Mouse (Mus musculus) lung, adult 2 months (tissue): ENCODE measurements at regions not wholly inside any gene's neighbourhood (a gene's known extent, or its start where the extent isn't known, plus 50 kb on each side); places are given as distances from the start of the nearest gene placed in this dataset.

Source experiments
- CTCF ChIP-seq: fragments of 200-500 bp; IDR thresholded peaks from 2 replicates; pipeline ENCODE4 v1.5.1; 2011; ENCODE audit warnings: mild to moderate bottlenecking, low read length, control low read depth; ENCODE audit not compliant: insufficient read depth
- POLR2A ChIP-seq: fragments of 200-500 bp; IDR thresholded peaks from 2 replicates; pipeline ENCODE4 v1.6.1; 2011; ENCODE audit warnings: low read depth, mild to moderate bottlenecking, control low read depth, low read length, borderline replicate concordance; ENCODE audit errors: extremely low read depth

DNA sequence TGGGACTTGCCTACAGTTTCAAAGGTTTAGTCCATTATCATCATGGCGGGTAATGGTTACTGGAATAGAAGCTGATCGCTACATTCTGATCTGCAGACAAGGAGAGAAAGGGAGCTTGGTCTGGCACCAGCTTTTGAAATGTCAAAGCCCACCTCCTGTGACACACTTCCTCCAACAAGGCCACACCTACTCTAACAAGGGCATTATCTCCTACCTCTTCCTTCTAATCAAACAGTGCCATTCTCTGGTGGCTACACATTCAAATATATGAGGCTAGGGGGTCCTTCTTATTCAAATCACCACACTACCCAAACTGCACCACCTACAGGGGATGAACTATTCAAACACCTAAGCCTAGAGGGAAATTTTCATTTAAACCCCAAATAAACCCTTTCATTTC lies 81.9 kb upstream of the Tle4 start:
- TF ChIP-seq CTCF: no peak
- TF ChIP-seq POLR2A: no peak
